Mouse (Mus musculus) bone marrow, adult 2 months (tissue): ENCODE measurements at regions not wholly inside any gene's neighbourhood (a gene's known extent, or its start where the extent isn't known, plus 50 kb on each side); places are given as distances from the start of the nearest gene placed in this dataset.

Source experiments
- CTCF ChIP-seq: fragments of 200-500 bp; IDR thresholded peaks from 2 replicates; pipeline ENCODE4 v1.5.1; 2011; ENCODE audit warnings: low read length, control low read depth; ENCODE audit not compliant: control insufficient read depth, insufficient read depth
- POLR2A ChIP-seq: fragments of 200-500 bp; IDR thresholded peaks from 2 replicates; pipeline ENCODE4 v1.6.1; 2011; ENCODE audit warnings: low read depth, mild to moderate bottlenecking, control low read depth, low read length, borderline replicate concordance; ENCODE audit not compliant: control insufficient read depth

DNA sequence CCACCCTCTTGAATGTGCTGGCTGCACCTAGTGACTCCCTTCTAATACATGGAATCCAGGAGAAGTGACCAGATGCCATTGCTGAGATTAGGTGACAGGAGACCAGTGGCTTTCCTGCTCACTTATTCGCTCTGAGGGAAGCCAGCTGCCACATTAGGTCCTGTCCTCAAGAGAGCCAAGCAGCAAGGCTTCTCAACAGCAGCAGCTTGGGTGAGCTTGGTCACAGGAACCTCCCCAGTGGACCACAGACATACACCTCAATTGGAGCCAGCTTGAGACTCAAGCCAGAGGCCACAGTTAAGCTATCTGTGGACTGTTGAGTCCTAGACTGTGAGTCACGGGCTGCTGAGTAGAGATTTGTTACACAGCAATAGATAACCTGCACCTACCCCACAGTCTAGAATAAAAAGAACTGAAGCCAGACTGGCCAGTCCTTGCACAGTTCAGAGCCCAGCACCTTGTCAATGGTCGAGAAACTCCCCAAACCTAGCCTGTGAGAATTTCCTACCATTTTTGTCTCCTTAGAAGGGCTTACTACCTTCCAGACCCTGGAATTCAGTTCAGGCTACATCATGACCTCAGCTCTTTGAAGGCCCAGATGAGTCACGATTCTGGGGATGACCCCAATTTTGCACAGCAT, 1615.0 kb upstream of the Gulo start:
- TF ChIP-seq CTCF (no peak), POLR2A (no peak)
